ENCODE assay signal across 10 mouse cellular contexts in the genomic region with DNA sequence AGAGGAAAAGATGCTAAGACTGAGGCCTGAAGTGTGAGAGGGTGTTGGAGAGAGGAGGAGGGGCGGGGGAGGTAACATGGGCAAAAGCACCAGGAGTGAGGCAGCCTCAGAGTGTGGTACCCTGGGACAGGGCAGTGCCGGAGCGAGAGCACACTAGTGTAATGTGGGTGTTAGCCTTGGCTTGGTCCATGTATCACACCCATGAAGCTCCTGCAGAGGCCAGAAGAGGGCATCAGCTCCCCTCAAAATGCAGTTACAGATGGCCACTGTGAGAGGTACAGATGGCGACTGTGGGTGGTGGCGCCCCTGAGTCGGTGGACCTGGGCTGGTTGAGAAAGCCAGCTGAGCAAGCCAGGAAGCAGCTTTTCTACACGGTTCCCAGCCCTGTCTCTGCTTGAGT. TPM values are rescaled to one million over a fixed set of nuclear protein-coding genes. Genes with fewer than 3 reads are reported as not detected.
DNase-seq lines count a peak whose midpoint lies in the region; TF ChIP-seq lines count a peak whose summit lies in the region.
"Had no signal": no experiment of that assay in that cellular context is flagged by ENCODE, and none has a peak within 500 bp of the region (broad histone marks: within the 10 kb centered on the region; RNA-seq: fewer than 3 reads in every experiment).

No protein-coding gene starts in this region.

- no peak overlapping the region for H3K4me3 ChIP-seq in left cerebral cortex, adult 2 months

- DNase-seq in adrenal gland, adult 2 months = peak; percentile 30
- no peak for DNase-seq in adrenal gland, postnatal 4 days (ENCODE audit: low spot score in 2 of 2)
- peak; percentile 70 for DNase-seq in 416B (ENCODE audit: low read depth)
- peak; percentile 88 for DNase-seq in cerebellum, adult 9-11 months
- DNase-seq in gastrocnemius, postnatal 14 days = peak; percentile 30
- DNase-seq in left cerebral cortex, adult 2 months (ENCODE audit: extremely low spot score in 1 of 2, low spot score in 2 of 2) = peak; percentile 57 to 76
- peak; percentile 9 for DNase-seq in retina, adult 2 months (ENCODE audit: low read depth, low spot score)
- no peak for DNase-seq in yolk sac, embryonic 10.5 days (ENCODE audit: low spot score)

- intact Hi-C loops in gastrocnemius, postnatal 14 days (cut with DNase I; ENCODE audit: low total_unique reads) = no loop called here
- intact Hi-C loops in left cerebral cortex, adult 2 months (cut with DNase I) = no loop called here

- peak overlapping the region; percentile 61; the same call in 1 of the 2 replicates for H3K27ac ChIP-seq in left cerebral cortex, adult 2 months
- H3K27ac ChIP-seq: macrophage had no signal

- TF ChIP-seq CTCF in left cerebral cortex, adult 2 months (IDR thresholded peaks at IDR 0.05) = peak; percentile 52

RNA-seq across cellular contexts. Expression of a gene that starts 11.4 kb away (rescaled TPM):
- 1 to 10 TPM in 1 of 2 experiments, under 1 TPM in 1; 0.35 to 3.2 TPM for total RNA-seq in adrenal gland, adult 2 months (2021)
- not detected in 2 replicates for polyA plus RNA-seq in adrenal gland, adult 2 months (2012; rRNA removed)
- total RNA-seq in adrenal gland, postnatal 4 days (2021) = 1 to 10 TPM; 3.5 to 3.8 TPM
- under 1 TPM; 0.13 to 0.33 TPM for total RNA-seq in gastrocnemius, postnatal 14 days (2021)
- 1 to 10 TPM; 4.0 to 4.5 TPM for total RNA-seq in left cerebral cortex, adult 2 months (2021)
- polyA plus RNA-seq: C2C12, macrophage had no signal

RNA-seq across cellular contexts. Expression of a gene that starts 22.2 kb away (rescaled TPM):
- not detected for total RNA-seq in adrenal gland, adult 2 months (2021)
- polyA plus RNA-seq in adrenal gland, adult 2 months (2012; rRNA removed) = not detected in 2 replicates
- total RNA-seq in adrenal gland, postnatal 4 days (2021) = not detected
- not detected for total RNA-seq in gastrocnemius, postnatal 14 days (2021)
- total RNA-seq in left cerebral cortex, adult 2 months (2021) = not detected
- polyA plus RNA-seq: C2C12, macrophage had no signal

RNA-seq across cellular contexts. Expression of a gene that starts 33.8 kb away (rescaled TPM):
- total RNA-seq in adrenal gland, adult 2 months (2021) = 10 to 100 TPM; 84.9 to 91.7 TPM
- polyA plus RNA-seq in adrenal gland, adult 2 months (2012; rRNA removed) = 61.5 and 68.6 TPM in 2 replicates
- total RNA-seq in adrenal gland, postnatal 4 days (2021) = 100 to 1,000 TPM in 1 of 2 experiments, 10 to 100 TPM in 1; 92.5 to 102 TPM
- total RNA-seq in gastrocnemius, postnatal 14 days (2021) = 10 to 100 TPM; 40.3 to 46.7 TPM
- total RNA-seq in left cerebral cortex, adult 2 months (2021) = 100 to 1,000 TPM; 110 to 113 TPM

RNA-seq across cellular contexts. Expression of a gene that starts 46.6 kb away (rescaled TPM):
- 1 to 10 TPM; 6.2 to 8.5 TPM for total RNA-seq in adrenal gland, adult 2 months (2021)
- polyA plus RNA-seq in adrenal gland, adult 2 months (2012; rRNA removed) = 20.7 and 26.5 TPM in 2 replicates
- total RNA-seq in adrenal gland, postnatal 4 days (2021) = 10 to 100 TPM; 11.1 to 11.3 TPM
- total RNA-seq in gastrocnemius, postnatal 14 days (2021) = 10 to 100 TPM; 18.5 to 18.7 TPM
- total RNA-seq in left cerebral cortex, adult 2 months (2021) = 10 to 100 TPM; 11.2 to 18.3 TPM

RNA-seq across cellular contexts. Expression of a gene that starts 47.5 kb away (rescaled TPM):
- 100 to 1,000 TPM in 1 of 2 experiments, 10 to 100 TPM in 1; 56.0 to 149 TPM for total RNA-seq in adrenal gland, adult 2 months (2021)
- polyA plus RNA-seq in adrenal gland, adult 2 months (2012; rRNA removed) = 100.0 and 101 TPM in 2 replicates
- 10 to 100 TPM; 83.6 to 95.1 TPM for total RNA-seq in adrenal gland, postnatal 4 days (2021)
- 10 to 100 TPM; 18.8 to 23.9 TPM for total RNA-seq in gastrocnemius, postnatal 14 days (2021)
- 10 to 100 TPM; 88.0 to 95.6 TPM for total RNA-seq in left cerebral cortex, adult 2 months (2021)

Comparison
In these comparisons a context has a peak if more than half of its experiments do, and no peak if none do; other contexts are left out.
1. DNase-seq: peak in adrenal gland, adult 2 months (single experiment), 416B (single experiment), cerebellum, adult 9-11 months (single experiment), gastrocnemius, postnatal 14 days (single experiment), left cerebral cortex, adult 2 months (2 of 2) and retina, adult 2 months (single experiment); none in adrenal gland, postnatal 4 days (0 of 2) and yolk sac, embryonic 10.5 days (single experiment).